Mouse (Mus musculus): Measurements from ENCODE around the gene Tceal3. TPM values are rescaled to one million over a fixed set of nuclear protein-coding genes. Genes with fewer than 3 reads are reported as not detected.

The Tceal3 gene
- 0.17 and 1.9 TPM in 2 replicates for polyA plus RNA-seq (2012; rRNA removed)

DNA sequence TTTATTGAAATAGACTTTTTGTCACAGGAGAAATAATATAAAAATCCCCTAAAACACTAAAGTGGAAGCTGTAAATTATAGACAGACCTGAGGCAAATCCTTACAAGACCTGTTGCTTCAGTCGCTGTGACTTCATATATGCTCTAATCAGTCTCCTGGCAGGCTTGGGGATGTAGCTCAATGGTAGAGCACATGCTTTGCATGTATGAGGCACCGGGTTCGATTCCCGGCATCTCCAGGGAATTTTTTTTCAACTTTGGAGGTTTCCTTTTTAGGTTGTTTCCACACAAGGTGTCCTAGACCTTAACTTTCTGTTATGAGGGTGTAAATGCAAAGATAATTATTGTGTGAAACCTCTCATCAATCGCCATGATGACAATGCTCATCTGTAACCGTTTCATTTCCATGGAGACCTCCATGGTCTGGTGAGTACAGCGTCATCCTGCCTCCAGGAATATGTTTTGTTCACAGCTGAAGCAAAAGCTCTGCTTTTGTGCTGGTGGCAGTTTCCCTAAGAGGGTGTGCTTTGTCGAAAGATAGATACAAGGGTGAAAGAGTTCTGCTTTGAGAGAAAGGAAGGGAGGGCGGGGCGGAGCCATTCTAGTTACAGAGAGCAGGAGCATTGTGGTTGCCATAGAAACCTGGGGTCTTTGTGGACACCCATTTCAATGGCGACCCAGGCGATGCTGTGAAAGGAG is at the start of gene Tceal3:
Gene Tceal3 (plus strand): TSS at position 644 of the 698 bp plus-strand sequence.

DNA sequence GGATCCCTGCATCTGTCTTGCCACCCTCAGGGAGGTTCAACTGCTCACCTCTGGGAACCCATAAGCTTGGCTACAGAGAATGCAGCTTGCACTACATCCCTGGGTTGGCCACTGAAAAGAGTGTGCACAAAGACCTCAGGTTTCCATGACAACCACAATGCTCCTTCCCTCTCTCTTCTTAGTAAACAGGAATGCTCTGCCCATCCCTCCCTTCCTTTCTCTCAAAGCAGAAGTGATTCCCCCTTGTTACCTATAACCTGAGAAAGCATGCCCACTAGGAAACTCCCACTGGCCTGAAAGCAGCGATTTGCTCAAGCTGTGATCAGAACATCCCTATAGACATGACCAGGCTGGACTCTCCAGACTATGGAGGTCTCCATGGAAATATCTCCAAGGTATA is 46.7 kb upstream of the Tceal3 start, which contains the start of gene Kir3dl2:
Gene Kir3dl2 (minus strand): TSS at position 101 of the 400 bp plus-strand sequence.

DNA sequence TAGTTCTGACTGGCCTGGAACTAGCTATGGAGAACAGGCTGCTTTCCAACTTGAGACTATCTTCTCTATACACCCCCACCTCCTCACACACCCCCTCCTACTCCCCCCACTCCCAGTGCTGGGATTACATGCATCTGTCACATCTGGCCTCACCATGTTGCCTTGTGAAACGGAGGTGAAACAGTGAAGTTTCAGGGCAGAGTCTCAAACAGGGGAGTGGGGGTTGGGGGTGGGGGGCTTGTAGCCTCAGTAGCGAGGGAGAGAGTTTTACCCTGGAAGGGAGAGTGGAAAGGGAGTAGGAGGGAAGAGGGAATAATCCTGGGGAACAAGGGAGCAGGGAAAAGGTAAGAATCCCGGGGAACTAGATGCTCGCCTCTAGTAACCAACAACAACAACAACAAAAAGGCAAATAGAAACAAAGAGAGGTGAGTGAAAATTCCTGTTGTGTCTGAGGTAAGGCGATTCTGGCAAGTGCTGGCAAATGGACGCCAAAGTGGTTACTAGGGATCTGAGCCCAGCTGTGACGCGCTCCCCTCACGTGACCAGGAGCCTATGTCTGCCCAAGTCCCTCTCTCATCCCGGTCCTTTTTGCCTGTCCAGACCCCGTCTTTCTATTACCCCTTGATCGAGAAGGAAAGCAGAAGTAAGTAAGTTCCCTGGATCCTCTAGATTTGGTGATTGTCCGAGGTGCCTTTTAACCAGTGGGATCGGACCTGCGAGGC is 117.0 kb downstream of the Tceal3 start, which contains the start of gene Tceal1:
Gene Tceal1 (plus strand): TSS at position 537 of the 722 bp plus-strand sequence.

Other genes with a start within 250 kb of the Tceal3 start
- not detected in 2 replicates for gene Kir3dl1, start 72.8 kb upstream of the Tceal3 start, polyA plus RNA-seq (2012; rRNA removed)
- not detected in 2 replicates for gene Kir3dl2, start 46.8 kb upstream of the Tceal3 start, polyA plus RNA-seq (2012; rRNA removed)
- gene Tceal1, start 117.1 kb downstream of the Tceal3 start, polyA plus RNA-seq (2012; rRNA removed) = 0.47 and 0.61 TPM in 2 replicates
- gene Morf4l2, start 152.8 kb downstream of the Tceal3 start, polyA plus RNA-seq (2012; rRNA removed) = 122 and 139 TPM in 2 replicates
- not detected in 2 replicates for gene Glra4, start 189.3 kb downstream of the Tceal3 start, polyA plus RNA-seq (2012; rRNA removed)
- gene Plp1, start 231.8 kb downstream of the Tceal3 start, polyA plus RNA-seq (2012; rRNA removed) = 0.78 and 0.81 TPM in 2 replicates

Measured in liver, embryonic 14 days (tissue).